Mouse (Mus musculus) kidney, postnatal 14 days (tissue): ENCODE results near the gene Cdhr5.

ENCODE experiments used
- DNase-seq: peaks from one replicate; pipeline ENCODE4 v3.0.0; 2022; ENCODE audit warnings: mixed read lengths

Gene Cdhr5

DNA sequence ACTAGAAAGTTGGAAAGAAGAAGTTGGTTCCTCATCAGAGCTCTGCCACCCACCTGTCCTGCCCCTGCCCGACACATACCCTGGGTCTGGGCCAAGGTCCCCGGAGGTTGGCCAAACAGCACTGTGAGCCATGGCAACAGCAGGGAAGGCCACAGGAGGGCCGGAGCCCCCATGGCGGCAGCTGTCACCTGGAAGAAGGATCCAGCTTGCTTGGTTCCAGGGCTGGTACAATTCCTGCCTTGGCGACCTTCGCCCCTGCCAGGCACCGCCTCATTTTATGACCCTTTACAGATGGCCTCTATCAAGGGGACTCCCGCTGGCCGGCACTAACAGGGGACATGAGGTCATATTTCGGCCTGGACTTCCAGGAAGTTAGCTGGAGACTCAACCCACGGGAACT lies at the start of gene Cdhr5:
Gene Cdhr5 (minus strand): TSS at position 241 of the 400 bp plus-strand sequence.
- peak; percentile 82 for DNase-seq

DNA sequence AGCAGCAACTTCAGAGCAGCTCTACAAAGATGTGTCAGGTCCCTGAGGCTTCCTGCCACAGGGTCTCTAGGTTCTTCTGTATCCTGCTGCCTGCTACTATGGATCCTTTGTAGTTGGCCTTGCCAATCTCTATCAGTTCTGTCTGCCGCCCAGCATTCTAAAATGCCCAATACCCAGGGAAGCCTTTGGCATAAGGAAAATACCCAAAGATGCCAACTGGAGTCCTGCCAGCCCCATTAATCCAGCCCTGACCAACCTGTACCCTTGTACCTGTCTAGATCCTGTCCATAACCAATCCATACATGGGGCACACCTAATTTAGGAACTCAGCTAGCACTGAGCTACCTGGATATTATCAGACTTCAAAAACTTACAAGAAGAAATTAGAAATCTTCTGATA lies 48.1 kb upstream of the Cdhr5 start:
- peak; percentile 34 for DNase-seq

- DNase-seq, result no peak
Observed at GRCm38 (mm10) chr7:141319446-141319845, 42.9 kb upstream of the Cdhr5 start.

GRCm38 (mm10) chr7:141317619-141318132 lies 41.1 kb upstream of the Cdhr5 start:
- peak; percentile 27 for DNase-seq

GRCm38 (mm10) chr7:141315974-141316373 lies 39.4 kb upstream of the Cdhr5 start:
- DNase-seq, result peak; percentile 79

- no peak for DNase-seq
Observed at GRCm38 (mm10) chr7:141315076-141315475, 38.5 kb upstream of the Cdhr5 start.

DNA sequence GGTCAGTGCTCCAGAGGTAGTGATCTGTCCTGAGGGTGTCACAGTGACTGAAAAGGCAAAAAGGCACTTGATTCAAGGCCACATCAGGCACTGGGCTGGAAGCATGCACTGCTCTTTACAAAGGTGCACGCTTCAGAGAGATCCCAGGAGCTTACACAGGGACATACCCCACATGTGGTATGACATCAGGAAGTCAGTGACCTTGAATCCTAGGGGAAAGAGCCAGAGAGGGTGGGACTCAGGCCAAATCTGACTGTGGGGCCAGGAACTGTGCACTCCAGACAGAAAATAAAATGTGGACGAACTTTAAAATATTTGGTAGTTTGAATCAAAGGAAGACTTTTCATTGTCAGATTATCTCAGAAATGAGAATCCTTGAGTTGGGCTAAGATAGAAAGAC lies 37.8 kb upstream of the Cdhr5 start:
- no peak for DNase-seq

- DNase-seq, result no peak
Observed at GRCm38 (mm10) chr7:141304537-141304936, 28.0 kb upstream of the Cdhr5 start.

DNA sequence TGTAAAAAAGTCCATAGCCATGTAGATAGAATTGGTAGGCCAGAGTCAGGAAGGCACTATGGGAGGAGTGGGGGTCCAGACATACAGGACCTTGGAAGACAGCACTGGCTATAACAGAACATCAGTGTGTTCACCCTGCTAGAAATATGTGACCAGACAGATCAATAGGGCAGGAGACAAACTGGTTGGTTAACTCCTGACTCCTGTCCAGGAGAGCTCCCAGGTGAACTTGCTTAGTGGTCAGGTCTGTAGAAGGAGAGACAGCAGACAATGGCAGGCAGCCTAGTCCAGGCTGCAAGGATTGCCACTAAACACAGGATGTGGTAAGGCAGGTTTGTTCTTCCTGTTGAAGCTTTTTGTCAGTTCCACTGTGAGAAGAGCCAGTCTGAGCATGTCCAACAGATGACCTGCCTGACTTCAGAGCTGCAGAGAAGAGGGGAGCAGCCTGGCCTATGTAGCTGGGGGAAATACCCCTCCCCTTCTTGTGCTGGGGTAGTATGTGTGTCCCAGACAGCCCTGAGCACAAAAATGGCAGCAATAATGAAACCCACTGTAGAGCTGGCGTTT lies 26.2 kb upstream of the Cdhr5 start:
- DNase-seq, result no peak

GRCm38 (mm10) chr7:141301386-141301785 lies 24.8 kb upstream of the Cdhr5 start:
- no peak for DNase-seq

DNA sequence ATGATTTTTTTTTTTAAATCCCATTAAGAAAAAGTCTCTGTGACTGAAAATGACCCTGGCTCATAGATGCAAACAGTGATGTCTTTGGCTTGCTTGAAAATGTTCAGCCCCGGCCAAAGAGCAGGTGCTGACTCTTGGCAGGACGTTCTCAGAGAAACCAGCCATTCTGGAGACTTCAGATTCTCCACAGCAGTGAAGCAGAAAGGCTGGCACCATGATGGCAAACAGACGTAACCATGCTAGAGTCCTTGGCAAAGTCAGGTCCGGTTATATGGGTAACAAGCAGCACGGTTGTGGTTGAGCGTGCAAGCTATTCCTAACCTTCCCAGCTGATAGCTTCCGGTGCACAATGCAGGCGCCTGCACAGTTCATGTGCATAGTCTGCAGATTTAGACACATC lies 22.6 kb upstream of the Cdhr5 start:
- no peak for DNase-seq

GRCm38 (mm10) chr7:141297926-141298650 lies 21.5 kb upstream of the Cdhr5 start:
- no peak for DNase-seq

DNA sequence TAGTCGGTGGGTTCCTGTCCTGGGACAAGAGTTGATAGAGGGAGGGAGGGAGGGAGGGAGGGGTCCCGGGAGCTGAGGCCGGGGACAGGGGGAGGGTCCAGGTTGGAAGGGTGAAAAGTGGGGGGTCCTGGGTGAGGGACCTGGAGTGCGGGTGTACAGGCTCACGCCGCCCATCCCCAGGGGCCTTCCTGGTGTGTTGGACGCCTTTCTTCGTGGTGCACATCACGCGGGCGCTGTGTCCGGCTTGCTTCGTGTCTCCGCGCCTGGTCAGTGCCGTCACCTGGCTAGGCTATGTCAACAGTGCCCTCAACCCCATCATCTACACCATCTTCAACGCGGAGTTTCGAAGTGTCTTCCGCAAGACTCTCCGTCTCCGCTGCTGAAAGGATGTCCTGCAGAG lies 17.9 kb upstream of the Cdhr5 start:
- no peak for DNase-seq

- DNase-seq, result peak; percentile 37
Observed at GRCm38 (mm10) chr7:141293852-141294471, 17.4 kb upstream of the Cdhr5 start.

DNA sequence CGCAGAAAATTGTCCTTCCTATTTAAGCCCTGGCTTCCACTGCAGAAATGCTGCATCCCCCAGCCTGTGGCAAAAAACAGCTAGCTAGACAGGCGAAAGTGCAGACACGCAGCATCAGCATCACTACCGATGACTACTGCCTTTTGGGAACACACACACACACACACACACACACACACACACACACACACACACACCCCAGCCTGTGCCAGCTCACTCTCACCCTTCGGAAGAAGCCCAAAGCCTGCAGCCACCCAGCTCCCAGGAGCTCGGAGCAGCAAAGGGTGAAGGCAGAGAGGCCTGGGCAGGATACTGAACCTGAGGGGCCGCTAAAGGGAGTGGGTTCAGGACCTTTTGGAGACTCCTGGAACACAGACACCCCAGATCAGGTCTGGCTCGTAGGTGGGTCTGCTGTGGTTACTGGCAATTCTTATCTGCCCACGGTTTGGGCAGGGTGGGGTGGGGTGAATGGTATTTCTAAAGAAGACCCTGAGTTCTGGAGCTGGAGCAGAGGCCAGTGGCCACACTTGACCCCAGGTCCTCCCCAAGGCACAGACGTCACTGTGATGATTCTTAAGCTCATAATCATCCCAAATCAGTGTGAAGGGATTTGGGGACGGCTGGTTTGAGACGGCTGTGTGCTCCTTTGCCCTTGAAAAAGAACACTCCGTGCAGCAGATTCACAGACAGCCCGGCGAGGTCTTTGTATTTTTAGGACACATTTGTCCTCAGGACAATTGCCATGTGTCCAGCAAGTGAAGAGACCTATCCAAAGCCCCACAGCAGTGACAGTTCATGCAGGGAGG lies 16.2 kb upstream of the Cdhr5 start:
- no peak for DNase-seq

GRCm38 (mm10) chr7:141291921-141292582 lies 15.5 kb upstream of the Cdhr5 start, which contains the start of gene Drd4:
Gene Drd4 (plus strand): TSS chr7:141292006.
- peak; percentile 32 for DNase-seq

DNA sequence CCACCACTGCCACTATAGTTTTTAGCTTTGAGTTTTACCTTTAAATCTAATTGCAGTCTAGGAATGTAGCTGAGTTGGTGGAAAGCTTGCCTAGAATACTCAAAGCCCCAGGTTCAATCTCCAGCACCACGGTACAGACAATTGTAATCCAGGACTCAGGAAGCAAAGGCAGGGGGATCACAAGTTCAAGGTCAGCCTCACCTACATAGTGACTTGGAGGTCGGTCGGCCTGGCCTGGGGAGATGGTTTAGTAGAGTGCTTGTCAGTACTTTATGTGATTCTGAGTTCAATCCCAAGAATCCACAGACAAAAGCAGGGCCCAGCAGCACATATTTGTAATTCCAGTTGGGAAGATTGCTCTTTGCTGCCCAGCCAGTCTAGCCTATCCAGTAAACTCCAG lies 11.5 kb upstream of the Cdhr5 start:
- no peak for DNase-seq

DNA sequence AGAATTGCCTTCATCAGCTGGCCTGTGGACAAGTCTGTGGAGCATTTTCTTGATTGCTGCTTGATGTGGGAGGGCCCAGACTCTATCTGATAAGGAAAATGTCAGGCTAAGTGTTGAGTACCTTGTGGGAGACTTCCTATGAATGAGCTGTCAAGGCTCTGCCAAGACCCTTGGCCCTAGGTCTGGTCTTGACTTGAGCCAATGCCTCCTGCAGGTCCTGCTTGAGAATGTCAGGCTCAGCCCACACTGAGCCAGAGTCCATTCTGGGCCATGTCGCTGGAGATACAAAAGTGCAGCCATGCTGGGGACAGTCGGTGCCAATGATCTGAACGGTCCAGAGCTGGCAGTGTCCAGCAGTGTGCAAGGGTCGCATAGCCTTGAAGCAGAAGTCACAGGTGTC lies 6.2 kb upstream of the Cdhr5 start:
- DNase-seq, result no peak

GRCm38 (mm10) chr7:141281442-141281841 lies 4.9 kb upstream of the Cdhr5 start:
- peak; percentile 41 for DNase-seq

- peak; percentile 60 for DNase-seq
Observed at GRCm38 (mm10) chr7:141278766-141279590, 2.4 kb upstream of the Cdhr5 start, which contains the start of gene Sct. Gene Sct (minus strand): TSS chr7:141279133.
